Comparison of ENCODE assay signal across 12 mouse cellular contexts in the genomic region with DNA sequence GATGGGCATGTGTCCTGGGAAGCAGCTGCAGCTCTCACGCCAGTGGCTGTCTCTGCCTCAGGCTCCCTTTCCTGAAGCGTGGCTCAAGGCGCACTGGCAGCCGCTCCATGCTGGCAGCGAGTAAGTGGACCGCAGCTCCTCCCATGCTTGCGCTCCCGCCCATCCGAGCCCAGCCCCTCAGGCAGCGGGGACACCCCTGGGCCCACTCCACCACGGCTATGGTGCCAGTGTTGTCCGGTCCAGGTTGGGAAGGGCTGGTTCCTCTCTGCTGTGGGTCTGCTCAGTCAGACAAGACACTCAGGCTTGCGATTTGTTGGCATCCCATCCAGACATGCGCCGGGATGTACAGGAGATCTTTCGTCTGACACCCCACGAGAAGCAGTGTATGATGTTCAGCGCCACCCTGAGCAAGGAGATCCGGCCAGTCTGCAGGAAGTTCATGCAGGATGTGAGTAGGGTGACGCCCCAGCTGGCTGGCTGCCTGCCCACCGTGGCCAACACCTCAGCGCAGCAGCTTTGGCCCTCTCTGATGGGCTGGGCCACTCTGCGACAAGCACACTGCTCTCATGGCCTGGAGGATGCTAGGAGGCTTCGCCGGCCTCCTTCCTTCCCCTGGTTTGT. TPM values are rescaled to one million over a fixed set of nuclear protein-coding genes. Genes with fewer than 3 reads are reported as not detected.
DNase-seq lines count a peak whose midpoint lies in the region; ATAC-seq and TF ChIP-seq lines count a peak whose summit lies in the region.
"Had no signal": no experiment of that assay in that cellular context is flagged by ENCODE, and none has a peak within 500 bp of the region (broad histone marks: within the 10 kb centered on the region; RNA-seq: fewer than 3 reads in every experiment).

No protein-coding gene starts in this region.

- H3K4me3 ChIP-seq in heart, embryonic 14.5 days (ENCODE audit: control insufficient read depth in 1 of 2, insufficient read depth in 1 of 2, low read depth in 1 of 2, low read length in 2 of 2) = no peak overlapping the region
- no peak overlapping the region for H3K4me3 ChIP-seq in cerebellum, adult 2 months (replicated peaks; ENCODE audit: insufficient read depth, low read depth, low read length)
- H3K4me3 ChIP-seq in left cerebral cortex, adult 2 months = no peak overlapping the region
- no peak overlapping the region for H3K4me3 ChIP-seq in forebrain, embryonic 12.5 days (replicated peaks)
- H3K4me3 ChIP-seq: forebrain, embryonic 13.5 days; liver, embryonic 13.5 days; neural tube, embryonic 12.5 days had no signal

- no peaks in the 10 kb centered on the region for H3K27me3 ChIP-seq in heart, embryonic 14.5 days (ENCODE audit: control insufficient read depth, insufficient read depth, low read length)
- H3K27me3 ChIP-seq in cerebellum, adult 2 months (ENCODE audit: control insufficient read depth, insufficient read depth, low read length) = no peaks in the 10 kb centered on the region
- no peaks in the 10 kb centered on the region for H3K27me3 ChIP-seq in forebrain, embryonic 12.5 days
- H3K27me3 ChIP-seq: forebrain, embryonic 13.5 days; liver, embryonic 13.5 days; neural tube, embryonic 12.5 days had no signal

- H3K27ac ChIP-seq in heart, embryonic 14.5 days (replicated peaks in 1 of 2; ENCODE audit: control insufficient read depth in 1 of 2, insufficient read depth in 1 of 2, low read depth in 2 of 2, low read length in 2 of 2) = peak overlapping the region; percentile 19 to 20; a peak in 2 of 4 replicates
- no peak overlapping the region for H3K27ac ChIP-seq in cerebellum, adult 2 months (ENCODE audit: insufficient read depth, low read length)
- no peak overlapping the region for H3K27ac ChIP-seq in left cerebral cortex, adult 2 months
- H3K27ac ChIP-seq in forebrain, embryonic 12.5 days = no peak overlapping the region
- H3K27ac ChIP-seq: forebrain, embryonic 13.5 days; liver, embryonic 13.5 days; neural tube, embryonic 12.5 days had no signal

- peak; percentile 29 to 46 for DNase-seq in spleen, adult 18-20 months
- DNase-seq in spleen, postnatal 10 days (ENCODE audit: low spot score in 2 of 2) = no peak
- peak; percentile 85 to 89 for DNase-seq in lung, adult 18-20 months
- no peak for DNase-seq in cerebellum, adult 2 months
- no peak for DNase-seq in left cerebral cortex, adult 2 months (ENCODE audit: extremely low spot score in 1 of 2, low spot score in 2 of 2)
- DNase-seq in cerebellum, adult 18-20 months = no peak
- DNase-seq: cerebellum, postnatal 25 days; liver, embryonic 13.5 days had no signal

- no peak for TF ChIP-seq POLR2A in cerebellum, adult 2 months (IDR thresholded peaks at IDR 0.05; ENCODE audit: borderline replicate concordance, insufficient read depth, low read length)

- intact Hi-C loops in left cerebral cortex, adult 2 months (cut with DNase I) = loop anchor here (5.0 kb wide), 1 partner anchor 59 kb away; no protein-coding TSS in a partner anchor

- no peak for TF ChIP-seq CTCF in cerebellum, adult 2 months (IDR thresholded peaks at IDR 0.05; ENCODE audit: borderline replicate concordance, insufficient read depth, low read depth, low read length)
- no peak for TF ChIP-seq CTCF in left cerebral cortex, adult 2 months (IDR thresholded peaks at IDR 0.05)

- ATAC-seq in heart, embryonic 14.5 days (ENCODE audit: insufficient number of reproducible peaks, insufficient read depth, low FRiP score, low read depth) = peak; percentile 22; the same call in 1 of the 2 replicates
- no peak for ATAC-seq in forebrain, embryonic 12.5 days (ENCODE audit: low FRiP score)
- ATAC-seq: forebrain, embryonic 13.5 days had no signal

- H3K4me1 ChIP-seq in heart, embryonic 14.5 days (ENCODE audit: control insufficient read depth in 2 of 2, insufficient read depth in 2 of 2, low read length in 2 of 2) = peaks cover 6 to 13% of the 10 kb centered on the region in 2 experiments
- 0 out of 2 replicates have a peak, but pooled peaks cover 3% of the 10 kb centered on the region for H3K4me1 ChIP-seq in cerebellum, adult 2 months (ENCODE audit: control insufficient read depth, insufficient read depth, low read length)
- peaks cover 14% of the 10 kb centered on the region for H3K4me1 ChIP-seq in forebrain, embryonic 12.5 days

- H3K4me2 ChIP-seq in heart, embryonic 14.5 days (ENCODE audit: low read length) = no peak overlapping the region
- H3K4me2 ChIP-seq in forebrain, embryonic 12.5 days = no peak overlapping the region
- H3K4me2 ChIP-seq: forebrain, embryonic 13.5 days; liver, embryonic 13.5 days; neural tube, embryonic 12.5 days had no signal

- 78% methylated on average over 25 of the region's 25 CpGs for WGBS in heart, embryonic 14.5 days
- 79% methylated on average over 25 of the region's 25 CpGs for WGBS in cerebellum, adult 2 months
- WGBS in forebrain, embryonic 12.5 days = 93% methylated on average over 25 of the region's 25 CpGs

- H3K36me3 ChIP-seq in heart, embryonic 14.5 days (ENCODE audit: control insufficient read depth, insufficient read depth, low read length) = peaks cover 71% of the 10 kb centered on the region
- peaks cover 71% of the 10 kb centered on the region for H3K36me3 ChIP-seq in forebrain, embryonic 12.5 days (replicated peaks)

- no peak overlapping the region for H3K9ac ChIP-seq in heart, embryonic 14.5 days (ENCODE audit: low read length)
- H3K9ac ChIP-seq in forebrain, embryonic 12.5 days = no peak overlapping the region
- H3K9ac ChIP-seq: forebrain, embryonic 13.5 days; liver, embryonic 13.5 days; neural tube, embryonic 12.5 days had no signal

- no peaks in the 10 kb centered on the region for H3K9me3 ChIP-seq in heart, embryonic 14.5 days (ENCODE audit: control insufficient read depth, low read length)
- H3K9me3 ChIP-seq in forebrain, embryonic 12.5 days = no peaks in the 10 kb centered on the region
- H3K9me3 ChIP-seq: forebrain, embryonic 13.5 days; liver, embryonic 13.5 days; neural tube, embryonic 12.5 days had no signal

RNA-seq across cellular contexts. Expression of a gene that starts 6.5 kb away (rescaled TPM):
- polyA plus RNA-seq in heart, embryonic 14.5 days (2014; fragmentation: Nextera tagmentation; extraction: Ambion mirVana) = 114 and 119 TPM in 2 replicates
- polyA plus RNA-seq in cerebellum, adult 2 months (2012; rRNA removed) = 30.0 and 31.5 TPM in 2 replicates
- total RNA-seq in left cerebral cortex, adult 2 months (2021) = 10 to 100 TPM; 19.9 to 20.2 TPM
- 168 and 185 TPM in 2 replicates for polyA plus RNA-seq in forebrain, embryonic 12.5 days (2016; fragmentation: Nextera tagmentation; extraction: Ambion mirVana)

RNA-seq across cellular contexts. Expression of a gene that starts 19.6 kb away (rescaled TPM):
- 35.6 and 35.9 TPM in 2 replicates for polyA plus RNA-seq in heart, embryonic 14.5 days (2014; fragmentation: Nextera tagmentation; extraction: Ambion mirVana)
- polyA plus RNA-seq in cerebellum, adult 2 months (2012; rRNA removed) = 22.7 and 23.8 TPM in 2 replicates
- 10 to 100 TPM in 1 of 2 experiments, 1 to 10 TPM in 1; 8.9 to 11.5 TPM for total RNA-seq in left cerebral cortex, adult 2 months (2021)
- polyA plus RNA-seq in forebrain, embryonic 12.5 days (2016; fragmentation: Nextera tagmentation; extraction: Ambion mirVana) = 9.4 and 10.7 TPM in 2 replicates

RNA-seq across cellular contexts. Expression of a gene that starts 22.5 kb away (rescaled TPM):
- polyA plus RNA-seq in heart, embryonic 14.5 days (2014; fragmentation: Nextera tagmentation; extraction: Ambion mirVana) = 19.5 and 22.7 TPM in 2 replicates
- polyA plus RNA-seq in cerebellum, adult 2 months (2012; rRNA removed) = 59.8 and 62.7 TPM in 2 replicates
- total RNA-seq in left cerebral cortex, adult 2 months (2021) = 10 to 100 TPM; 60.9 to 65.6 TPM
- 37.1 and 38.0 TPM in 2 replicates for polyA plus RNA-seq in forebrain, embryonic 12.5 days (2016; fragmentation: Nextera tagmentation; extraction: Ambion mirVana)

RNA-seq across cellular contexts. Expression of a gene that starts 55.0 kb away (rescaled TPM):
- 0.42 and 0.58 TPM in 2 replicates for polyA plus RNA-seq in heart, embryonic 14.5 days (2014; fragmentation: Nextera tagmentation; extraction: Ambion mirVana)
- polyA plus RNA-seq in cerebellum, adult 2 months (2012; rRNA removed) = 0.76 and 0.77 TPM in 2 replicates
- 1 to 10 TPM in 1 of 2 experiments, under 1 TPM in 1; 0.95 to 2.2 TPM for total RNA-seq in left cerebral cortex, adult 2 months (2021)
- 0.91 and 0.96 TPM in 2 replicates for polyA plus RNA-seq in forebrain, embryonic 12.5 days (2016; fragmentation: Nextera tagmentation; extraction: Ambion mirVana)

Comparison
In these comparisons a context has a peak if more than half of its experiments do, and no peak if none do; other contexts are left out.
1. DNase-seq: peak in spleen, adult 18-20 months (2 of 2) and lung, adult 18-20 months (2 of 2); none in spleen, postnatal 10 days (0 of 2), cerebellum, adult 2 months (0 of 2), left cerebral cortex, adult 2 months (0 of 2) and cerebellum, adult 18-20 months (0 of 2).
2. H3K27ac ChIP-seq: peak in heart, embryonic 14.5 days (2 of 2); none in cerebellum, adult 2 months (single experiment), left cerebral cortex, adult 2 months (single experiment) and forebrain, embryonic 12.5 days (single experiment).